In genomic region chr1:55027253-55027801, GRCm38 (mm10) we compare ENCODE assay signal across 8 mouse cellular contexts. TPM values are rescaled to one million over a fixed set of nuclear protein-coding genes. Genes with fewer than 3 reads are reported as not detected.
DNase-seq lines count a peak whose midpoint lies in the region; ATAC-seq and TF ChIP-seq lines count a peak whose summit lies in the region.

Gene Sf3b1, minus strand, starts transcription at chr1:55027481.

- TF ChIP-seq EP300 in CH12.LX (IDR thresholded peaks at IDR 0.05; ENCODE audit: low read length): no peak

- no peaks in the 10 kb centered on the region for H3K9me3 ChIP-seq in CH12.LX (replicated peaks; ENCODE audit: low read length)
- no peaks in the 10 kb centered on the region for H3K9me3 ChIP-seq in forebrain, embryonic 11.5 days (ENCODE audit: control insufficient read depth, low read length)
- no peaks in the 10 kb centered on the region for H3K9me3 ChIP-seq in heart, embryonic 16.5 days (replicated peaks; ENCODE audit: control insufficient read depth, low read length)
- H3K9me3 ChIP-seq in liver, embryonic 15.5 days (replicated peaks): no peaks in the 10 kb centered on the region
- no peaks in the 10 kb centered on the region for H3K9me3 ChIP-seq in neural tube, embryonic 12.5 days

- 2% methylated on average over 45 of the region's 46 CpGs for WGBS in forebrain, embryonic 11.5 days
- 2% methylated on average over 46 of the region's 46 CpGs for WGBS in heart, embryonic 16.5 days
- 2% methylated on average over 46 of the region's 46 CpGs for WGBS in liver, embryonic 15.5 days (ENCODE audit: insufficient replicate concordance)
- WGBS in neural tube, embryonic 12.5 days: 2% methylated on average over 46 of the region's 46 CpGs

- no peak for TF ChIP-seq RAD21 in CH12.LX (IDR thresholded peaks at IDR 0.05; ENCODE audit: low read depth, low read length)

- peak; percentile 96 for DNase-seq in CH12.LX (ENCODE audit: extremely low read depth)
- peak; percentile 96 for DNase-seq in c-Kit-positive CD71-positive TER-119-negative erythroid progenitor cells, embryonic 14.5 days (ENCODE audit: low read depth)
- DNase-seq in forebrain, embryonic 11.5 days (ENCODE audit: low spot score): peak; percentile 98
- DNase-seq in kidney, postnatal 36 days: peak; percentile 98
- peak; percentile 94 for DNase-seq in telencephalon, adult 2 months (ENCODE audit: low read depth, low spot score)

- peak within 1 kb of the TSS; percentile 92 for H3K9ac ChIP-seq in CH12.LX (ENCODE audit: insufficient read depth, low read depth)
- H3K9ac ChIP-seq in forebrain, embryonic 11.5 days (ENCODE audit: low read length): peak within 1 kb of the TSS; percentile 98
- H3K9ac ChIP-seq in heart, embryonic 16.5 days (ENCODE audit: low read length): peak within 1 kb of the TSS; percentile 99
- H3K9ac ChIP-seq in liver, embryonic 15.5 days: peak within 1 kb of the TSS; percentile 97
- H3K9ac ChIP-seq in neural tube, embryonic 12.5 days: peak within 1 kb of the TSS; percentile 97

- peaks cover 47% of the 10 kb centered on the region for H3K79me2 ChIP-seq in CH12.LX (replicated peaks; ENCODE audit: control insufficient read depth, extremely low read depth, insufficient read depth, poor library complexity, severe bottlenecking)

- TF ChIP-seq POLR2A in CH12.LX (IDR thresholded peaks at IDR 0.05; ENCODE audit: low read depth, low read length): peak; percentile 99

- peaks cover 5 to 40% of the 10 kb centered on the region in 2 experiments for H3K4me1 ChIP-seq in CH12.LX (ENCODE audit: control insufficient read depth in 1 of 2, insufficient read depth in 2 of 2)
- H3K4me1 ChIP-seq in forebrain, embryonic 11.5 days (replicated peaks; ENCODE audit: control insufficient read depth, insufficient read depth, low read length): no peaks in the 10 kb centered on the region
- peaks cover 14% of the 10 kb centered on the region for H3K4me1 ChIP-seq in heart, embryonic 16.5 days (ENCODE audit: control insufficient read depth, insufficient read depth, low read length)
- peaks cover 77% of the 10 kb centered on the region for H3K4me1 ChIP-seq in liver, embryonic 15.5 days (replicated peaks)
- H3K4me1 ChIP-seq in neural tube, embryonic 12.5 days: peaks cover 9% of the 10 kb centered on the region

- ATAC-seq in forebrain, embryonic 11.5 days (replicated peaks; ENCODE audit: low FRiP score): peak; percentile 99
- peak; percentile 99 for ATAC-seq in heart, embryonic 16.5 days (replicated peaks; ENCODE audit: extremely low read depth, insufficient read depth, low FRiP score)
- peak; percentile 98 for ATAC-seq in liver, embryonic 15.5 days (ENCODE audit: insufficient read depth)
- peak; percentile 99 for ATAC-seq in neural tube, embryonic 12.5 days (ENCODE audit: low FRiP score, low read depth)

- H3K27ac ChIP-seq in CH12.LX (ENCODE audit: insufficient read depth, low read depth): peak within 1 kb of the TSS; percentile 89
- H3K27ac ChIP-seq in forebrain, embryonic 11.5 days (ENCODE audit: low read depth, low read length): peak within 1 kb of the TSS; percentile 69
- H3K27ac ChIP-seq in heart, embryonic 16.5 days (ENCODE audit: low read length): peak within 1 kb of the TSS; percentile 94
- H3K27ac ChIP-seq in liver, embryonic 15.5 days (replicated peaks): peak within 1 kb of the TSS; percentile 97
- peak within 1 kb of the TSS; percentile 81 for H3K27ac ChIP-seq in neural tube, embryonic 12.5 days

- H3K36me3 ChIP-seq in CH12.LX (replicated peaks in 1 of 2; ENCODE audit: control insufficient read depth in 1 of 2, insufficient read depth in 1 of 2, low read length in 1 of 2): peaks cover 0 to 11% of the 10 kb centered on the region in 2 experiments
- no peaks in the 10 kb centered on the region for H3K36me3 ChIP-seq in forebrain, embryonic 11.5 days (ENCODE audit: control insufficient read depth, insufficient read depth, low read length)
- no peaks in the 10 kb centered on the region for H3K36me3 ChIP-seq in heart, embryonic 16.5 days (ENCODE audit: control insufficient read depth, insufficient read depth)
- peaks cover 5% of the 10 kb centered on the region; the same call in 1 of the 2 replicates for H3K36me3 ChIP-seq in liver, embryonic 15.5 days (replicated peaks)
- H3K36me3 ChIP-seq in neural tube, embryonic 12.5 days: no peaks in the 10 kb centered on the region

- H3K4me3 ChIP-seq in CH12.LX (replicated peaks in 1 of 3; ENCODE audit: low read depth in 2 of 3, low read length in 2 of 3, poor library complexity in 1 of 3): peak within 1 kb of the TSS; percentile 92 to 99 (median 92)
- peak within 1 kb of the TSS; percentile 92 for H3K4me3 ChIP-seq in forebrain, embryonic 11.5 days (ENCODE audit: low read depth, low read length)
- peak within 1 kb of the TSS; percentile 78 for H3K4me3 ChIP-seq in heart, embryonic 16.5 days (ENCODE audit: low read length)
- peak within 1 kb of the TSS; percentile 81 for H3K4me3 ChIP-seq in liver, embryonic 15.5 days (replicated peaks)
- H3K4me3 ChIP-seq in neural tube, embryonic 12.5 days: peak within 1 kb of the TSS; percentile 94

- dilution Hi-C loops in CH12.LX (cut with MboI; ENCODE audit: extremely low pct_ligation_motif_present, extremely low pct_unique_long_range_greater_than_20kb, low sequenced_read_pairs): no loop called here

- TF ChIP-seq CTCF in CH12.LX (conservative IDR thresholded peaks at IDR 0.05 in 1 of 2, IDR thresholded peaks at IDR 0.05 in 1 of 2; ENCODE audit: low read depth in 2 of 2, low read length in 2 of 2): no peak

- no peaks in the 10 kb centered on the region for H3K27me3 ChIP-seq in CH12.LX (replicated peaks)
- H3K27me3 ChIP-seq in forebrain, embryonic 11.5 days (ENCODE audit: control insufficient read depth, insufficient read depth, low read length): no peaks in the 10 kb centered on the region
- H3K27me3 ChIP-seq in heart, embryonic 16.5 days (ENCODE audit: control insufficient read depth, insufficient read depth, low read length): no peaks in the 10 kb centered on the region
- no peaks in the 10 kb centered on the region for H3K27me3 ChIP-seq in liver, embryonic 15.5 days
- no peaks in the 10 kb centered on the region for H3K27me3 ChIP-seq in neural tube, embryonic 12.5 days (replicated peaks)

- H3K4me2 ChIP-seq in CH12.LX (ENCODE audit: insufficient read depth, low read depth, poor library complexity, severe bottlenecking): peak within 1 kb of the TSS; percentile 98
- H3K4me2 ChIP-seq in forebrain, embryonic 11.5 days (ENCODE audit: low read depth, low read length, severe bottlenecking): peak within 1 kb of the TSS; percentile 60
- peak within 1 kb of the TSS; percentile 75 for H3K4me2 ChIP-seq in heart, embryonic 16.5 days (ENCODE audit: low read depth, low read length)
- H3K4me2 ChIP-seq in liver, embryonic 15.5 days: peak within 1 kb of the TSS; percentile 79
- peak within 1 kb of the TSS; percentile 82 for H3K4me2 ChIP-seq in neural tube, embryonic 12.5 days (replicated peaks)

- in situ Hi-C loops in CH12.LX (cut with MboI; ENCODE audit: low pct_ligation_motif_present, low pct_unique_long_range_greater_than_20kb, low sequenced_read_pairs): no loop called here

TF ChIP-seq in CH12.LX, 34 proteins besides CTCF, POLR2A, EP300 and RAD21 (continues in another document):
- TF ChIP-seq ZNF384 (IDR thresholded peaks at IDR 0.05; ENCODE audit: low read depth, low read length) (0 out of 2 replicates have a peak, but pooled peaks have one; percentile 6), MAFK (IDR thresholded peaks at IDR 0.05; ENCODE audit: insufficient replicate concordance, low read length) (no peak), BHLHE40 (IDR thresholded peaks at IDR 0.05; ENCODE audit: low read depth, low read length) (peak; percentile 79), ZMIZ1 (IDR thresholded peaks at IDR 0.05; ENCODE audit: low read depth, low read length) (peak; percentile 97), CHD1 (IDR thresholded peaks at IDR 0.05; ENCODE audit: low read depth, low read length) (0 out of 2 replicates have a peak, but pooled peaks have one; percentile 76), NELFE (IDR thresholded peaks at IDR 0.05; ENCODE audit: low read depth, low read length) (peak; percentile 99), MYC (IDR thresholded peaks at IDR 0.05; ENCODE audit: low read depth, low read length) (no peak), POLR2AphosphoS2 (IDR thresholded peaks at IDR 0.05; ENCODE audit: low read depth, low read length) (peak; percentile 95), SIN3A (IDR thresholded peaks at IDR 0.05; ENCODE audit: low read length) (peak; percentile 83), UBTF (IDR thresholded peaks at IDR 0.05; ENCODE audit: low read depth, low read length) (no peak), IRF4 (IDR thresholded peaks at IDR 0.05; ENCODE audit: low read depth, low read length) (peak; percentile 79), MXI1 (IDR thresholded peaks at IDR 0.05; ENCODE audit: low read depth, low read length) (no peak; the same call in 1 of the 2 replicates), PAX5 (IDR thresholded peaks at IDR 0.05; ENCODE audit: low read length) (no peak), JUN (IDR thresholded peaks at IDR 0.05; ENCODE audit: insufficient read depth, low read depth, low read length) (no peak), SMC3 (IDR thresholded peaks at IDR 0.05; ENCODE audit: low read depth, low read length) (no peak), USF1 (IDR thresholded peaks at IDR 0.05; ENCODE audit: low read depth, low read length) (no peak), ETS1 (conservative IDR thresholded peaks at IDR 0.05; ENCODE audit: low read depth, low read length) (peak; percentile 31; the same call in 1 of the 2 replicates), TBP (conservative IDR thresholded peaks at IDR 0.05; ENCODE audit: low read depth, low read length) (peak; percentile 96), ELF1 (IDR thresholded peaks at IDR 0.05; ENCODE audit: low read depth, low read length) (peak; percentile 96), USF2 (conservative IDR thresholded peaks at IDR 0.05; ENCODE audit: low read depth, low read length) (no peak), HCFC1 (IDR thresholded peaks at IDR 0.05; ENCODE audit: low read depth, low read length) (peak; percentile 77), ZC3H11A (IDR thresholded peaks at IDR 0.05; ENCODE audit: low read depth, low read length) (no peak), JUND (conservative IDR thresholded peaks at IDR 0.05; ENCODE audit: low read depth, low read length) (no peak), KAT2A (IDR thresholded peaks at IDR 0.05; ENCODE audit: insufficient replicate concordance, low read length) (peak; percentile 62; the same call in 1 of the 2 replicates)

RNA-seq across cellular contexts. Expression of gene Sf3b1, which starts in this region (rescaled TPM):
- 109 and 120 TPM in 2 replicates for total RNA-seq in CH12.LX (2012; rRNA removed)
- total RNA-seq in CH12.LX (2014; rRNA removed): 186 and 246 TPM in 2 replicates
- 133 and 162 TPM in 2 replicates for polyA plus RNA-seq in CH12.LX (2012; ENCODE audit: insufficient read length, low read depth)
- 327 and 360 TPM in 2 replicates for polyA plus RNA-seq in forebrain, embryonic 11.5 days (2014; fragmentation: Nextera tagmentation; extraction: Ambion mirVana)
- 194 and 202 TPM in 2 replicates for polyA plus RNA-seq in heart, embryonic 16.5 days (2015; fragmentation: Nextera tagmentation; extraction: Ambion mirVana)
- polyA plus RNA-seq in liver, embryonic 15.5 days (2015; fragmentation: Nextera tagmentation; extraction: Ambion mirVana): 112 and 130 TPM in 2 replicates
- polyA plus RNA-seq in neural tube, embryonic 12.5 days (2016; fragmentation: Nextera tagmentation; extraction: Ambion mirVana): 321 and 327 TPM in 2 replicates

Comparison
In these comparisons a context has a peak if more than half of its experiments do, and no peak if none do; other contexts are left out.
1. Peak in every context shown above with its lines: DNase-seq, ATAC-seq, H3K4me3 ChIP-seq and H3K27ac ChIP-seq.